Comparison of ENCODE assay signal across 38 mouse cellular contexts in the genomic region with DNA sequence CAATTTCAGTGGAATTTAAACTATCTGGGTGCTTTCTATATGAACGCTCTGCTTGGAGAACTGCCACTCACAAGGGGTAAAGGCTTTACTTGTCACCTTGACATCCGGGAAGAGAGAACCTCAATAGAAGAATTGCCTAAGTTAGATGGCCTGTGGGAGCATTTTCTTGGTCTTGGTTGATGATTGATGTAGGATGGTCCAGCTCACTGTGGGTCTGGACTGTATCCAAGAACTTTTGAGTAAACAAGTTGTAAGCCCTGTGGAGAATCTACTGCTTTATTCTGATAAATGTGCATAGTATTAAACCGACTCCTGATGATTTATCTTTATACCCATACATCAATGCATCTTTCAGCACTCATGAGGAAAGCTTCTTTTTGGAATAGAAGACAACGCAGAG. TPM values are rescaled to one million over a fixed set of nuclear protein-coding genes. Genes with fewer than 3 reads are reported as not detected.
"Had no signal": no experiment of that assay in that cellular context is flagged by ENCODE, and none has a peak within 500 bp of the region (broad histone marks: within the 10 kb centered on the region; RNA-seq: fewer than 3 reads in every experiment).

No protein-coding gene starts in this region.

- ATAC-seq: hindbrain, postnatal 0 days; intestine, embryonic 16.5 days; liver, embryonic 12.5 days had no signal

- DNase-seq: gastrocnemius, postnatal 14 days; gastrocnemius, postnatal 36 days; heart, adult 11 months; heart, adult 2 months; heart, postnatal 14 days; heart, postnatal 36 days; kidney, postnatal 25 days; left cerebral cortex, postnatal 4 days; lung, adult 18-20 months had no signal

- H3K4me1 ChIP-seq: heart, embryonic 13.5 days; heart, embryonic 15.5 days; hindbrain, embryonic 13.5 days; hindbrain, embryonic 15.5 days; kidney, embryonic 15.5 days; limb, embryonic 13.5 days; limb, embryonic 15.5 days; liver, embryonic 12.5 days had no signal

- H3K27ac ChIP-seq: heart, adult 2 months; heart, embryonic 13.5 days; heart, embryonic 15.5 days; hindbrain, embryonic 13.5 days; hindbrain, embryonic 15.5 days; hindbrain, postnatal 0 days; kidney, embryonic 15.5 days; kidney, postnatal 0 days; limb, embryonic 13.5 days; limb, embryonic 15.5 days; liver, embryonic 12.5 days; liver, embryonic 14.5 days had no signal

- H3K36me3 ChIP-seq: heart, embryonic 13.5 days; heart, embryonic 15.5 days; hindbrain, embryonic 13.5 days; hindbrain, embryonic 15.5 days; kidney, embryonic 15.5 days; limb, embryonic 13.5 days; limb, embryonic 15.5 days; liver, embryonic 12.5 days had no signal

- H3K27me3 ChIP-seq: heart, embryonic 13.5 days; heart, embryonic 15.5 days; hindbrain, embryonic 13.5 days; hindbrain, embryonic 15.5 days; kidney, embryonic 15.5 days; limb, embryonic 13.5 days; limb, embryonic 15.5 days; liver, embryonic 12.5 days had no signal

- H3K4me3 ChIP-seq: heart, adult 2 months; heart, embryonic 13.5 days; heart, embryonic 15.5 days; hindbrain, embryonic 13.5 days; hindbrain, embryonic 15.5 days; kidney, embryonic 15.5 days; left cerebral cortex, adult 2 months; limb, embryonic 13.5 days; limb, embryonic 15.5 days; liver, embryonic 12.5 days had no signal

RNA-seq across cellular contexts. Expression of a gene that starts 3.6 kb away (rescaled TPM):
- total RNA-seq: gastrocnemius, adult 18-20 months; gastrocnemius, adult 8-10 months; gastrocnemius, postnatal 14 days; gastrocnemius, postnatal 36 days; heart, adult 2 months; heart, postnatal 14 days; heart, postnatal 36 days; hematopoietic stem cell, adult 5-6 weeks; hindbrain, postnatal 0 days; layer of hippocampus, postnatal 10 days; left cerebral cortex, postnatal 4 days; liver, adult 2 months had no signal
- polyA plus RNA-seq: gonadal fat pad, adult 2 months; heart, adult 2 months; heart, embryonic 11.5 days; heart, embryonic 13.5 days; heart, embryonic 15.5 days; heart, postnatal 0 days; hindbrain, embryonic 11.5 days; hindbrain, embryonic 13.5 days; hindbrain, embryonic 15.5 days; hindbrain, postnatal 0 days; intestine, embryonic 14.5 days; intestine, embryonic 16.5 days; kidney, embryonic 15.5 days; kidney, postnatal 0 days; large intestine, adult 2 months; limb, embryonic 11.5 days; limb, embryonic 13.5 days; limb, embryonic 15.5 days; liver, adult 2 months; liver, embryonic 12.5 days; liver, embryonic 14.5 days; liver, embryonic 16.5 days had no signal

RNA-seq across cellular contexts. Expression of a gene that starts 4.8 kb away (rescaled TPM):
- total RNA-seq: gastrocnemius, adult 18-20 months; gastrocnemius, adult 8-10 months; gastrocnemius, postnatal 14 days; gastrocnemius, postnatal 36 days; heart, adult 2 months; heart, postnatal 14 days; heart, postnatal 36 days; hematopoietic stem cell, adult 5-6 weeks; hindbrain, postnatal 0 days; layer of hippocampus, adult 18-20 months; layer of hippocampus, postnatal 10 days; layer of hippocampus, postnatal 25 days; left cerebral cortex, adult 2 months; left cerebral cortex, postnatal 14 days; left cerebral cortex, postnatal 4 days; liver, adult 2 months had no signal
- polyA plus RNA-seq: gonadal fat pad, adult 2 months; heart, adult 2 months; heart, embryonic 11.5 days; heart, embryonic 13.5 days; heart, embryonic 15.5 days; heart, postnatal 0 days; hindbrain, embryonic 11.5 days; hindbrain, embryonic 13.5 days; hindbrain, embryonic 15.5 days; hindbrain, postnatal 0 days; intestine, embryonic 14.5 days; intestine, embryonic 16.5 days; kidney, embryonic 15.5 days; kidney, postnatal 0 days; large intestine, adult 2 months; limb, embryonic 11.5 days; limb, embryonic 13.5 days; limb, embryonic 15.5 days; liver, adult 2 months; liver, embryonic 12.5 days; liver, embryonic 14.5 days; liver, embryonic 16.5 days had no signal

RNA-seq across cellular contexts. Expression of a gene that starts 14.7 kb away (rescaled TPM):
- total RNA-seq: hematopoietic stem cell, adult 5-6 weeks had no signal
- polyA plus RNA-seq: heart, embryonic 13.5 days; limb, embryonic 11.5 days; liver, embryonic 12.5 days; liver, embryonic 14.5 days; liver, embryonic 16.5 days had no signal

RNA-seq across cellular contexts. Expression of a gene that starts 36.4 kb away (rescaled TPM):
- total RNA-seq: gastrocnemius, adult 18-20 months; gastrocnemius, adult 8-10 months; gastrocnemius, postnatal 14 days; gastrocnemius, postnatal 36 days; heart, adult 2 months; heart, postnatal 14 days; heart, postnatal 36 days; hematopoietic stem cell, adult 5-6 weeks; hindbrain, postnatal 0 days; layer of hippocampus, adult 18-20 months; layer of hippocampus, postnatal 10 days; layer of hippocampus, postnatal 25 days; left cerebral cortex, adult 2 months; left cerebral cortex, postnatal 14 days; left cerebral cortex, postnatal 4 days; liver, adult 2 months had no signal
- polyA plus RNA-seq: gonadal fat pad, adult 2 months; heart, adult 2 months; heart, embryonic 11.5 days; heart, embryonic 13.5 days; heart, postnatal 0 days; hindbrain, embryonic 11.5 days; hindbrain, embryonic 13.5 days; hindbrain, embryonic 15.5 days; hindbrain, postnatal 0 days; intestine, embryonic 14.5 days; intestine, embryonic 16.5 days; kidney, embryonic 15.5 days; kidney, postnatal 0 days; limb, embryonic 11.5 days; limb, embryonic 13.5 days; limb, embryonic 15.5 days; liver, adult 2 months; liver, embryonic 12.5 days; liver, embryonic 14.5 days; liver, embryonic 16.5 days had no signal
